Mouse (Mus musculus) hindbrain, embryonic 16.5 days (tissue): ENCODE measurements at regions not wholly inside any gene's neighbourhood (a gene's known extent, or its start where the extent isn't known, plus 50 kb on each side); places are given as distances from the start of the nearest gene placed in this dataset.

Source experiments
- ATAC-seq: fragments of 200-750 bp; cut with Nextera tagmentation; 2 replicates; pipeline ENCODE4 v1.8.0; 2017; ENCODE audit warnings: moderate TSS enrichment, moderate library complexity
- H3K27ac ChIP-seq: fragments of 300-500 bp; sonication (generic); 2 replicates; pipeline ENCODE4 v1.5.1; 2014; ENCODE audit warnings: low read depth, mild to moderate bottlenecking, control low read depth, low read length, moderate library complexity
- H3K27me3 ChIP-seq: fragments of 300-500 bp; sonication (generic); replicated peaks from 2 replicates; pipeline ENCODE4 v1.6.1; 2014; ENCODE audit warnings: low read length; ENCODE audit not compliant: control insufficient read depth, insufficient read depth
- H3K36me3 ChIP-seq: fragments of 300-500 bp; sonication (generic); 2 replicates; pipeline ENCODE4 v1.6.1; 2014; ENCODE audit warnings: mild to moderate bottlenecking, low read length, moderate library complexity, mixed read lengths; ENCODE audit not compliant: control insufficient read depth, insufficient read depth
- H3K4me1 ChIP-seq: fragments of 300-500 bp; sonication (generic); 2 replicates; pipeline ENCODE4 v1.6.1; 2014; ENCODE audit warnings: low read depth, low read length; ENCODE audit not compliant: control insufficient read depth, insufficient read depth
- H3K4me2 ChIP-seq: fragments of 300-500 bp; sonication (generic); 2 replicates; pipeline ENCODE4 v1.6.1; 2014; ENCODE audit warnings: mild to moderate bottlenecking, low read length, control low read depth, moderate library complexity
- H3K4me3 ChIP-seq: fragments of 300-500 bp; sonication (generic); 2 replicates; pipeline ENCODE4 v1.5.1; 2014; ENCODE audit warnings: mild to moderate bottlenecking, low read length, control low read depth, moderate library complexity
- H3K9ac ChIP-seq: fragments of 300-500 bp; sonication (generic); 2 replicates; pipeline ENCODE4 v1.6.1; 2014; ENCODE audit warnings: low read depth, mild to moderate bottlenecking, control low read depth, low read length, moderate library complexity
- H3K9me3 ChIP-seq: fragments of 300-500 bp; sonication (generic); 2 replicates; pipeline ENCODE4 v1.6.1; 2014; ENCODE audit warnings: mild to moderate bottlenecking, low read length, moderate library complexity; ENCODE audit not compliant: control insufficient read depth
- WGBS: fragments of 180-500 bp; shearing (Covaris S2); extraction: QIAGEN DNeasy Blood & Tissue Kit; methylation state at CpG from one replicate; pipeline ENCODE4 v1.1.7; 2014; 5-methylcytosine and 5-hydroxymethylcytosine counted together

DNA sequence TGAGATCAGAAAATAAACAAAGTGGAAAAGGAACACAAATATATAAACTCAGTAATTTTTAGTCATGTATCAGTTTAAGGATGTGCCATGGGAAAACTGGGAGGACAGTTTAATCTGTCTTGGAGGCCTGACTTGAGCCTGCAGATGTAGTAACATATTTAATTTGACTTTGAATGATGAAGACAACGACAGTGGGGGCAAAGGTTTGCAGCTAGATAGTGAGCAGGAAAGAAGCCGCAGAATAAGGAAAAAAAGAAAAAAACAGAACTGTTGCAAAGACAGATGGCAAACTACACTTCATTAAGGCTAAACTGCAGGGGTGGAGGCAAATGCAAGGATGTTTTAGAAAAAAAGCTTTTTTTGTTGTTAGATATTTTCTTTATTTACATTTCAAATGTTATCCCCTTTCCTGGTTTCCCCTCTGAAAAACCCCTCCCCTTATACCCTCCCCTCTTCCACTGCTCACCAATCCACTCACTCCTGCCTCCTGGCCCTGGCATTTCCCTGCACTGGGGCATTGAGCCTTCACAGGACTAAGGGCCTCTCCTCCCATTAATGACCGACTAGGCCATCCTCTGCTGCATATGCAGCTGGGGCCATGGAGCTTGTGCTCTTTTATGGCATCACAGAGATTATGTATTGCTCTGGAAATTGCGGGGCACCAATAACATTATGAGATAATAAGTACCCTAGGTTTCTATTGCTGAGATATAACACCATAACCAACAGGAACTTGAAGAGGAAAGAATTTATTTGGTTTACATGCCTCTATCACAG, 58.5 kb upstream of the Reg3g start:
- no peaks in the 10 kb centered on the region for H3K27me3 ChIP-seq
- H3K36me3 ChIP-seq: no peaks in the 10 kb centered on the region
- H3K9ac ChIP-seq: no peak overlapping the region
- no peak overlapping the region for H3K4me3 ChIP-seq
- no peaks in the 10 kb centered on the region for H3K4me1 ChIP-seq
- WGBS: 61% methylated on average over 4 of the region's 4 CpGs
- ATAC-seq: no peak
- H3K9me3 ChIP-seq: no peaks in the 10 kb centered on the region
- no peak overlapping the region for H3K27ac ChIP-seq
- no peak overlapping the region for H3K4me2 ChIP-seq
